Mouse (Mus musculus): ENCODE results near the gene Mapk14.
"Not testable (repeated sequence)": the region's sequence is repeated elsewhere in the genome, so short reads cannot be mapped to it uniquely, and the experiment has no call there.

Gene Mapk14

GRCm38 (mm10) chr17:28698245-28698644 is 7.1 kb downstream of the Mapk14 start:
- in situ Hi-C loops (cut with MseI, MboI), result no loop called here

DNA sequence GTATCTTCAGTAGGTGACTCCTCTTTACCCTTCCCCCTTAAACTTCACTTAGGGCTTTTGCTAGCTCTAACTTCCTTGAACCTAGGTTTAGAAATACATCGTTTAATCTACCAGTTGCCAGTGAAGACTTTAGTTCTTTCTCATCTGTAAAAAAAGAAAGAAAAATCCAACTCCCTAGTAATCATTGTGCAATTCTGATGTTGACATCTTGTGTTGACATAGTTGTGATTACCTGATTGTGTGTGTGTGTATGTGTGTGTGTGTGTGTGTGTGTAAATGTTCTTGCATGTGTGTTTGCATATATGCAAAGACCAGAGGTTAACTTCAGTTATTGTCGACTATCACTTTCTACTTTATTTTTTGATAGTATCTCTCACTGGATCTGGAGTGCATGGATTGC is 7.5 kb downstream of the Mapk14 start:
- in situ Hi-C loops (cut with MseI, MboI), result no loop called here

DNA sequence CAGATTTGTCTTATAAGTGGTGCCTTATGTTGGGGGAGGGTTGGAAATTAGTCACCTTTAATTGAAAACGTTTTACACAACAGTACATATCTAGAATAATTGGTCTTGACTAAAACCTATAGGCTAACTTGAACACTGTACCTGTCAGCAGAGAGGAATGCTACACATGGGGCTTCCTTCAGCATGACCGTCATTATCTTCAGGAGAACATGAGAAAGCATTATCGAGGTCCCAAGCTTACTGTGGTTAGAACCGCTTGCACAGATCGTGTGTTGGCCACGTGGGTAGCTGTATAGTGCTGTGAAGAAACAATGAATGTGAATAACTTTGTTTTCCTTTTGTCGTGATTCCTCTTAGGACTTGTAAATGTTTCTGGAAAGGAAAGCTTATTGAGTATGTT is 8.7 kb downstream of the Mapk14 start:
- in situ Hi-C loops (cut with MseI, MboI), result no loop called here

- in situ Hi-C loops (cut with MseI, MboI), result no loop called here
These were observed 10.0 kb downstream of the Mapk14 start for GRCm38 (mm10) chr17:28701171-28701570.

GRCm38 (mm10) chr17:28701737-28702136 is 10.6 kb downstream of the Mapk14 start:
- in situ Hi-C loops (cut with MseI, MboI), result no loop called here

DNA sequence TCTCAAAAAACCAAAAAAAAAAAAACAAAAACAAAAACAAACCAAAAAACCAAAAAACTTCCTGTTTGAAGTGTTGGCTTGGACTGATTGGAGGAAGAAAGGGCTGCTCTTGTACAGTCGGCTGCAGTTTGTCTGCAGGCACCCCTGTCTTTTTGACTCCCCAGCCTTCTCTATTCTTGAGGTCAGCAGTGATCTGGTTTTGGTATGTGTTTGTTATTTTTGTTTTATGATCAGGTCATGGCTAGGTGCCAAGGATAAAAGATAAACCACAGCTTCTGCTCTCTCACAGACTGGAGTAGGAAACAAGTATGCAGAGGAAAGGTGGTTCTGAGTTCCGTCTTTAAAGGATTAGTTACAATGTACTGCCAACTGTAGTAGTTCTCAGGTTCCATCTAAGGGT is 11.5 kb downstream of the Mapk14 start:
- in situ Hi-C loops (cut with MseI, MboI), result no loop called here

- in situ Hi-C loops (cut with MseI, MboI), result no loop called here
These were observed 15.6 kb downstream of the Mapk14 start for GRCm38 (mm10) chr17:28706697-28707096.

- in situ Hi-C loops (cut with MseI, MboI), result no loop called here
These were observed 16.1 kb downstream of the Mapk14 start for GRCm38 (mm10) chr17:28707136-28707627.

GRCm38 (mm10) chr17:28707816-28708215 is 16.7 kb downstream of the Mapk14 start:
- in situ Hi-C loops (cut with MseI, MboI), result no loop called here

DNA sequence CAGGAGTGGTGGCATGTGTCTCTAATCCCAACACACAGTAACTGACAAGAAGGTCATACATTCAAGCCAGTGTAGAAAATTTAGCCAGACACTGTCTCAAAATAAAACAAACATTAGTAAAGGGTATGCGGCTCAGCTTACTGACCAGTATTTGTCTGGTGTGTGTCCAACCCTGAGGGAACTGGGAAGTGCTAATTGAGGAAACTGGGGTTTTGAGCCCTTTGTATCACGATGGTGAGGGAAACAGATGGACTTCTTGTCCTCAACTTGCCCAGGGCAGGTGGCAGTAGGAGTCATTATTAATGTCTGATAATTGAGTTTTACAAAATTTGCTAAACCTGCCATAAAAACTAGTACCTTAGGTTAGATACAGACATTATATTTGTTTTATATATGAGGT is 17.9 kb downstream of the Mapk14 start:
- in situ Hi-C loops (cut with MseI, MboI), result no loop called here

- in situ Hi-C loops (cut with MseI, MboI), result no loop called here
These were observed 18.6 kb downstream of the Mapk14 start for GRCm38 (mm10) chr17:28709552-28710290.

DNA sequence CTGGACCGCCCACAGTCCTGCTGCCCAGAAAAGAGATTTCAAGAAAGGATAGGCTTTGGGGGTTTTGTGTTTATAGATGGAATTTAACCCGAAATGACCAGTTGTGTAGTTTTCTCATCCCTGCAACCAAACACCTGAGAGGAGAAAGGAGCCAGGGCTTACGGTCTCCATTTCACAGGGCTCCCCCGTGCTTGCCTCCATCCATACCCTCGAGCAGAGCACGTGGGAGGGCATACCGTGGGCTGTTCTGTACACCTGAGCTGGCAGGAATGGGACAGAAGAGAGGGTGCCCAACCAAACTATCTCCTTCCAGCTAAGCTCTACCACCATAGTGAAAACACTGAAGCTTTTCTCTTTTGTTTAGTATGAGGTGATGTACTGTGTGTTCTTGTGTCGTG is 19.2 kb downstream of the Mapk14 start:
- in situ Hi-C loops (cut with MseI, MboI), result no loop called here

DNA sequence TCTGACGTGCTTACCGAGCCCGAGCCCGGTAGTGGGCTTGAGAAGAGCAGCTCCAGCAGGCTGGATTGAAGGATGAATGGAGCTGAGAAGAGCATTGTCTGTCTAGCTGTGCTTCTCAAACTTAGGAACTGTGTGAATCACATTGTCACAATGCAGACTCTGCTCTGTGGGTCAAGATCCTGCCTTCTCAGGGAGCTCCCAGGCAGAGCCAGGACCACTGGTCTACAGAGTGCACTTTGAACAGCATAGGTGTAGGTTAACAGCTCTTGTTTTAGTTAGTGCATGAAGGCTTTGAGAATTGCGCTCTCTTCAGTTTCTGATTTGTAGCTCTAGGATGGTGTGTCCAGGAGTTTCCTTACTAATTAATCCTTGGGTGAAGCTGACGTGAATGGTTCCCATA is 20.1 kb downstream of the Mapk14 start:
- in situ Hi-C loops (cut with MseI, MboI), result no loop called here

- in situ Hi-C loops (cut with MseI, MboI), result no loop called here
These were observed 21.2 kb downstream of the Mapk14 start for GRCm38 (mm10) chr17:28712305-28712704.

GRCm38 (mm10) chr17:28714006-28714405 is 22.9 kb downstream of the Mapk14 start:
- in situ Hi-C loops (cut with MseI, MboI), result no loop called here

DNA sequence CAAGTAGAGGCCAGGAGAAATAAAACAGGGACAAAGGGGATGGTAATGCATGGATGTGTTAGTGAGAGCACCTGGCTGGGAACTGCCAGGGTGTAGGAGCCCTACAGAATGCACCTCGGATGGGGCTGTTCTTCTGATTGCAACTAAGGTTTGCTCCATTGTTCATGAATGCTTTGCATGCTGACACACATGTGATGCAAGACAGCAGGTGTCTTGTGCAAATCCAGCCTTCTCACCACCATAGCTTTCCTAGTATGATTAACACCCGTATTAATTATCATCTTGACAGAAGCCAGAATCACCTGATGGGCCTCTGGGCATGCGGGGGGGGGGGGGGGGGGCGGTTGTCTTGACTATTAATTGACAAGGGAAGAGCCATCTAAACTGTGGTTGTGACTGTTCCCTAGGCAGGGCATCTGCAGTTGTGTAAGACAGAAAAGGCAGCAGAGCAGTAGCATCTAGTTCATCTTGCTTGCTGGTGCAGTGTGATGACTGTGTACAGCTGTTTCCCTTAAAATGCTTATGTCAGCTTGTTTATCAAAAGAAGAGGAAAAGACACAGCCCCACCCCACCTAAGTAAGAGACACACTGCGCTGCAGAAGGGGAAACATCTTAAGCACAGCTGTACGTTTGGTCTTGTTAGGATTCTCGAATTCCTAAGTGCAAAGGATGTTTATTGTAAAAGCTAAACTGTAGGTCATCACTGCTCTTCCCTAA is 24.9 kb downstream of the Mapk14 start:
- in situ Hi-C loops (cut with MseI, MboI), result no loop called here

DNA sequence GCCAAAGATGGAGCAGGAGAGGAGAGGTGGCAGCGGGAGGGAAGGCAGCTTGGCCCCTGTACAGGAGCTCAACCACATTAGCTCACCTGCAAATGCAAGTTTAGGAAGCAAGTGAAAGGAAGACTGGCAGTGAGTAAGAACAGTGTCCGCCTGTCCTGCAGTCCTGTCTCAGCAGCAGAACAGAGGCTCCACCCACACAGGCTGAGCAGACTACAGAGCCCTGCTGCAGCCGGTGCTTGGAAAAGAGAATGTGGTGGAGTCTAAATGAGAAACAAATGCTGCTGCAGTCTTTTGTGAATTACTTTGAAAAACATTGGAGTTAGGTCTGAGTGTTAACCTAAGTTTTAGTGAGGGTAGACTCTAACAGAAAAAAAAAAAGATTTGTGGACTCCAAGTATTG is 26.4 kb downstream of the Mapk14 start:
- in situ Hi-C loops (cut with MseI, MboI), result no loop called here

GRCm38 (mm10) chr17:28725783-28726182 is 34.7 kb downstream of the Mapk14 start, which contains the start of gene AC170998.1:
Gene AC170998.1, plus strand, starts transcription at chr17:28726083.
- in situ Hi-C loops (cut with MseI, MboI), result no loop called here

DNA sequence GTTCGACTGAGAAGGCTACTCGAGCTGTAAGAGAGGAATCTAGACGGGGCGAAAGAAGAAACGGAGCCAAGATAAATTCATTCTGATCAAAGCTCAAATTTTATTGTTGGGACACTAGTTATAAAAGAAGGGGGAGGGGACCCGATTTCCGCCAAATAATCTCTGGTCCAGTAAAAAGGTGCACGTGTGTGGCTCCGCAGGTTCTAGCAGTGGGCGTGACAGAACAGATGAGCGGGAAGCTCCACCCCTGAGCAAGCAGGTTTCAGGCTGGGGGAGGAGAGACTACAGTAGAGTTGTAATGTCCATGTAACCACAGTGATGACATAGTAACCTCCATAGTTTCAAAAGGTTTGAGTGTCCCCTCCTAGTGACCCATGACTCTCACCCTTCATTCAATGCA is 36.4 kb downstream of the Mapk14 start:
- in situ Hi-C loops (cut with MseI, MboI), result not testable (repeated sequence)

DNA sequence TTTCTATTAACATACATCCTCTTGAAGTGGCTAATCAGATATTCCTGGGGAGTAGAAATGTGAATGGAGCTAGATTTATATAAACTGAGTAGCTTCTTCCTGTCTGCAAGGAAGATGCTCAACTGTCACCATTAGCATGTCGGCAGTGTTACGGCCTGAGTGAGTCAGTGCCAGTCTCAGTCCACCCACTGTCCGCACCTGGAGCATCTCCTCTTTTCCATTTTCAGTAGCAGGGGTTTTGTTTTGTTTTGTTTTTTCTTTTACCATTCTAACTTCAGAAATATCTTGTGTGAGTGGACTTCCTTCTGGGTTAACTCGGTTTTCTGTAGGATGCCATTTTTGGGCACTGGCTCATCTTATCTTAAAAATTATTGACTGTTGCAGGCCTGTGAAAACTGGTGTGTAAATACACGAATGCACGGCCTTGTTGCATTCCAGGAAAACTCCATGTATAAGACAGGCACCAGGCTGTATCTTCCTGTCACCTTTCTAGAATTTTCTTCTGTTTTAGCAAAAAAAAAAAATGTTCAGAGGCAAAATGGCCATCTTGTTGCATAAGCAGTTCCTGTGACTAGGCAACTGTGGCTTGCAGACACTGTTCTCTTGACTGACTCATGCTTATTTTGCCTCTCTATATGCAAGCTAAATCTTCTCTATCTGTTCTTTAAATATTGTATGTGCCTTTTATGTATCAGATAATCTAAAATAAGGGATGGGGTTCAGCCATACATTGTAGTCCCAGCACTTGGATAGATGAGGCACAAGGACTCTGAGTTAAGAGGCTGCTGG is 44.4 kb downstream of the Mapk14 start:
- in situ Hi-C loops (cut with MseI, MboI), result no loop called here

- in situ Hi-C loops (cut with MseI, MboI), result no loop called here
These were observed 45.4 kb downstream of the Mapk14 start for GRCm38 (mm10) chr17:28736486-28736885.

DNA sequence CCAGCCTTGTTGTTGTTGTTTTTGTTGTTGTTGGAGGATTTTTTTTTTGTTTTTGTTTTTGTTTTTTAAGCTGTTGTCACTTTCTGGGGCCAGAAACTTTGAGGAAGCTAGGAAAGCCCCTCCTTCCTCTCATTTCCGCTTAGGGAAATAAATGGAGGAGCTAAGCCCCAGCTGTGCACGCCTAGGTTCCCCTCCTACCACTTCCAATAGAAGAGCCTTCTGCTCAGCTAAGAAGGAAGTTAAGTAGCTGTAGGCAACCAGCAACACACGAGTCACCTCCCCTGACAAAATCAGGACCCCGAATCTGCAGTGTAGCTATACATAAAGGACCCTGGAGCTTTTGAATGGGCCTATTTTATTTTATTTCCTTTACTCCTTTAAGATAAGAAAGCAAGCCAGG is 46.8 kb downstream of the Mapk14 start:
- in situ Hi-C loops (cut with MseI, MboI), result no loop called here

All from mouse trophoblast stem cell (cell line).